20 mouse cellular contexts compared by ENCODE assay signal in genomic region chr17:34288131-34288530, GRCm38 (mm10). TPM values are rescaled to one million over a fixed set of nuclear protein-coding genes. Genes with fewer than 3 reads are reported as not detected.
DNase-seq lines count a peak whose midpoint lies in the region; ATAC-seq and TF ChIP-seq lines count a peak whose summit lies in the region.
"Had no signal": no experiment of that assay in that cellular context is flagged by ENCODE, and none has a peak within 500 bp of the region (broad histone marks: within the 10 kb centered on the region; RNA-seq: fewer than 3 reads in every experiment).

No protein-coding gene starts in this region.

- H3K79me2 ChIP-seq in CH12.LX (replicated peaks; ENCODE audit: control insufficient read depth, extremely low read depth, insufficient read depth, poor library complexity, severe bottlenecking): peaks cover 4% of the 10 kb centered on the region; the same call in 1 of the 2 replicates

- TF ChIP-seq POLR2A in spleen, adult 2 months (IDR thresholded peaks at IDR 0.05; ENCODE audit: low read depth, low read length): no peak
- TF ChIP-seq POLR2A in CH12.LX (IDR thresholded peaks at IDR 0.05; ENCODE audit: low read depth, low read length): no peak
- TF ChIP-seq POLR2A in small intestine, adult 2 months (IDR thresholded peaks at IDR 0.05; ENCODE audit: low read depth, low read length): no peak

- 56% methylated on average over 3 of the region's 3 CpGs for WGBS in spleen, adult 2 months
- WGBS in small intestine, adult 2 months: 74% methylated on average over 3 of the region's 3 CpGs
- WGBS in hindbrain, embryonic 11.5 days: 75% methylated on average over 3 of the region's 3 CpGs

- H3K27ac ChIP-seq in spleen, adult 2 months (ENCODE audit: insufficient read depth, low read length): peak overlapping the region; percentile 93
- H3K27ac ChIP-seq in CH12.LX (ENCODE audit: insufficient read depth, low read depth): 0 out of 2 replicates have a peak overlapping the region, but pooled peaks have one; percentile 9
- H3K27ac ChIP-seq in small intestine, adult 2 months (ENCODE audit: insufficient read depth, low read depth, low read length): peak overlapping the region; percentile 37; the same call in 1 of the 2 replicates
- H3K27ac ChIP-seq in hindbrain, embryonic 11.5 days (ENCODE audit: low read depth, low read length): no peak overlapping the region
- H3K27ac ChIP-seq: embryonic facial prominence, embryonic 10.5 days; embryonic facial prominence, embryonic 12.5 days; forebrain, embryonic 13.5 days; forebrain, embryonic 15.5 days had no signal

- no peak overlapping the region for H3K9ac ChIP-seq in CH12.LX (ENCODE audit: insufficient read depth, low read depth)
- H3K9ac ChIP-seq in hindbrain, embryonic 11.5 days (ENCODE audit: low read depth, low read length): no peak overlapping the region
- H3K9ac ChIP-seq: embryonic facial prominence, embryonic 12.5 days; forebrain, embryonic 13.5 days; forebrain, embryonic 15.5 days; forebrain, postnatal 0 days had no signal

- peaks cover 21% of the 10 kb centered on the region; the same call in 1 of the 2 replicates for H3K4me1 ChIP-seq in spleen, adult 2 months (ENCODE audit: control insufficient read depth, insufficient read depth, insufficient read length)
- H3K4me1 ChIP-seq in CH12.LX (ENCODE audit: control insufficient read depth in 1 of 2, insufficient read depth in 2 of 2): peaks cover 7 to 35% of the 10 kb centered on the region in 2 experiments; a peak in 3 of 4 replicates
- peaks cover 5% of the 10 kb centered on the region; the same call in 1 of the 2 replicates for H3K4me1 ChIP-seq in small intestine, adult 2 months (ENCODE audit: control insufficient read depth, insufficient read depth, insufficient read length, low read length)
- no peaks in the 10 kb centered on the region for H3K4me1 ChIP-seq in hindbrain, embryonic 11.5 days (replicated peaks; ENCODE audit: control insufficient read depth, insufficient read depth, low read length)
- H3K4me1 ChIP-seq: embryonic facial prominence, embryonic 10.5 days; embryonic facial prominence, embryonic 12.5 days; forebrain, embryonic 13.5 days; forebrain, embryonic 15.5 days had no signal

- DNase-seq in spleen, adult 2 months (ENCODE audit: low read depth in 1 of 2, low spot score in 2 of 2): no peak
- no peak for DNase-seq in spleen, postnatal 36 days (ENCODE audit: low spot score in 2 of 2)
- peak; percentile 65 to 71 for DNase-seq in B cell, adult 2 months
- DNase-seq in CH12.LX (ENCODE audit: extremely low read depth): no peak
- DNase-seq in frontal cortex, postnatal 36 days (ENCODE audit: low spot score in 2 of 2): no peak
- DNase-seq in hindbrain, embryonic 11.5 days (ENCODE audit: low spot score): no peak

- peaks cover 21% of the 10 kb centered on the region for H3K36me3 ChIP-seq in spleen, adult 2 months (ENCODE audit: control insufficient read depth, insufficient read depth, low read length)
- peaks cover 10 to 35% of the 10 kb centered on the region in 2 experiments for H3K36me3 ChIP-seq in CH12.LX (replicated peaks in 1 of 2; ENCODE audit: control insufficient read depth in 1 of 2, insufficient read depth in 1 of 2, low read length in 1 of 2)
- peaks cover 10% of the 10 kb centered on the region for H3K36me3 ChIP-seq in small intestine, adult 2 months (ENCODE audit: control insufficient read depth, insufficient read depth, low read length)
- H3K36me3 ChIP-seq in hindbrain, embryonic 11.5 days (ENCODE audit: control insufficient read depth, insufficient read depth, low read length): no peaks in the 10 kb centered on the region
- H3K36me3 ChIP-seq: embryonic facial prominence, embryonic 10.5 days; embryonic facial prominence, embryonic 12.5 days; forebrain, embryonic 15.5 days had no signal

- no peak for TF ChIP-seq EP300 in CH12.LX (IDR thresholded peaks at IDR 0.05; ENCODE audit: low read length)

- dilution Hi-C loops in CH12.LX (cut with MboI; ENCODE audit: extremely low pct_ligation_motif_present, extremely low pct_unique_long_range_greater_than_20kb, low sequenced_read_pairs): no loop called here

- ATAC-seq in hindbrain, embryonic 11.5 days (ENCODE audit: low FRiP score): no peak
- ATAC-seq: forebrain, embryonic 15.5 days had no signal

- no peaks in the 10 kb centered on the region for H3K27me3 ChIP-seq in spleen, adult 2 months (ENCODE audit: control insufficient read depth, insufficient read depth, low read length)
- H3K27me3 ChIP-seq in CH12.LX (replicated peaks): no peaks in the 10 kb centered on the region
- H3K27me3 ChIP-seq in small intestine, adult 2 months (ENCODE audit: control insufficient read depth, insufficient read depth, low read length): no peaks in the 10 kb centered on the region
- no peaks in the 10 kb centered on the region for H3K27me3 ChIP-seq in hindbrain, embryonic 11.5 days (ENCODE audit: control insufficient read depth, insufficient read depth, low read length)
- H3K27me3 ChIP-seq: embryonic facial prominence, embryonic 12.5 days; forebrain, embryonic 13.5 days; forebrain, embryonic 15.5 days had no signal

- peaks cover 6% of the 10 kb centered on the region for H3K9me3 ChIP-seq in CH12.LX (replicated peaks; ENCODE audit: low read length)
- H3K9me3 ChIP-seq in hindbrain, embryonic 11.5 days (ENCODE audit: control insufficient read depth, low read length): no peaks in the 10 kb centered on the region
- H3K9me3 ChIP-seq: embryonic facial prominence, embryonic 10.5 days; embryonic facial prominence, embryonic 12.5 days; forebrain, embryonic 13.5 days; forebrain, embryonic 15.5 days had no signal

- peak overlapping the region; percentile 28 for H3K4me3 ChIP-seq in spleen, adult 2 months (ENCODE audit: extremely low read depth, insufficient read depth, insufficient read length)
- peak overlapping the region in 2 of 3 experiments; percentile 16 to 18 for H3K4me3 ChIP-seq in CH12.LX (replicated peaks in 1 of 3; ENCODE audit: low read depth in 2 of 3, low read length in 2 of 3, poor library complexity in 1 of 3)
- no peak overlapping the region for H3K4me3 ChIP-seq in small intestine, adult 2 months (ENCODE audit: low read depth, low read length)
- H3K4me3 ChIP-seq in hindbrain, embryonic 11.5 days (ENCODE audit: low read depth, low read length): no peak overlapping the region
- H3K4me3 ChIP-seq: embryonic facial prominence, embryonic 10.5 days; embryonic facial prominence, embryonic 12.5 days; forebrain, embryonic 13.5 days; forebrain, embryonic 15.5 days had no signal

- no peak for TF ChIP-seq RAD21 in CH12.LX (IDR thresholded peaks at IDR 0.05; ENCODE audit: low read depth, low read length)

- TF ChIP-seq CTCF in spleen, adult 2 months (IDR thresholded peaks at IDR 0.05; ENCODE audit: extremely low read depth, insufficient read depth, insufficient read length, insufficient replicate concordance): no peak
- TF ChIP-seq CTCF in CH12.LX (conservative IDR thresholded peaks at IDR 0.05 in 1 of 2, IDR thresholded peaks at IDR 0.05 in 1 of 2; ENCODE audit: low read depth in 2 of 2, low read length in 2 of 2): no peak
- TF ChIP-seq CTCF in small intestine, adult 2 months (IDR thresholded peaks at IDR 0.05; ENCODE audit: extremely low read depth, insufficient read length, insufficient replicate concordance, low read depth, low read length): no peak

- peak overlapping the region; percentile 85 for H3K4me2 ChIP-seq in CH12.LX (ENCODE audit: insufficient read depth, low read depth, poor library complexity, severe bottlenecking)
- no peak overlapping the region for H3K4me2 ChIP-seq in hindbrain, embryonic 11.5 days (replicated peaks; ENCODE audit: low read depth, low read length)
- H3K4me2 ChIP-seq: embryonic facial prominence, embryonic 12.5 days; forebrain, embryonic 13.5 days; forebrain, embryonic 15.5 days had no signal

- in situ Hi-C loops in CH12.LX (cut with MboI; ENCODE audit: low pct_ligation_motif_present, low pct_unique_long_range_greater_than_20kb, low sequenced_read_pairs): no loop called here

TF ChIP-seq in CH12.LX, 34 proteins besides CTCF, POLR2A, EP300 and RAD21 (continues in another document):
- TF ChIP-seq MXI1 (IDR thresholded peaks at IDR 0.05; ENCODE audit: low read depth, low read length) (no peak), NRF1 (IDR thresholded peaks at IDR 0.05; ENCODE audit: low read depth, low read length) (no peak), TCF12 (IDR thresholded peaks at IDR 0.05; ENCODE audit: low read depth, low read length) (no peak)

RNA-seq across cellular contexts. Expression of gene H2-Aa, which starts 0.5 kb away (rescaled TPM):
- 1,846 and 1,869 TPM in 2 replicates for polyA plus RNA-seq in spleen, adult 2 months (2012; rRNA removed)
- total RNA-seq in CH12.LX (2012; rRNA removed) (385 and 450 TPM in 2 replicates), CH12.LX (2014; rRNA removed) (481 and 488 TPM in 2 replicates)
- polyA plus RNA-seq in CH12.LX (2012; ENCODE audit: insufficient read length, low read depth): 930 and 958 TPM in 2 replicates
- polyA plus RNA-seq in small intestine, adult 2 months (2012; rRNA removed): 155 and 792 TPM in 2 replicates
- not detected in 2 replicates for polyA plus RNA-seq in hindbrain, embryonic 11.5 days (2014; fragmentation: Nextera tagmentation; extraction: Ambion mirVana)
- total RNA-seq: MEL had no signal
- polyA plus RNA-seq: embryonic facial prominence, embryonic 10.5 days; forebrain, embryonic 11.5 days; forebrain, embryonic 15.5 days had no signal

RNA-seq across cellular contexts. Expression of gene H2-Eb1, which starts 17.5 kb away (rescaled TPM):
- 1,025 and 1,109 TPM in 2 replicates for polyA plus RNA-seq in spleen, adult 2 months (2012; rRNA removed)
- total RNA-seq in CH12.LX (2012; rRNA removed): 574 and 629 TPM in 2 replicates
- 511 and 534 TPM in 2 replicates for total RNA-seq in CH12.LX (2014; rRNA removed)
- polyA plus RNA-seq in CH12.LX (2012; ENCODE audit: insufficient read length, low read depth): 898 and 899 TPM in 2 replicates
- polyA plus RNA-seq in small intestine, adult 2 months (2012; rRNA removed): 91.6 and 398 TPM in 2 replicates
- polyA plus RNA-seq in hindbrain, embryonic 11.5 days (2014; fragmentation: Nextera tagmentation; extraction: Ambion mirVana): 1.3 and 2.5 TPM in 2 replicates

RNA-seq across cellular contexts. Expression of gene H2-Ab1, which starts 30.6 kb away (rescaled TPM):
- polyA plus RNA-seq in spleen, adult 2 months (2012; rRNA removed): 5,504 and 8,483 TPM in 2 replicates
- total RNA-seq in CH12.LX (2012; rRNA removed) (114 and 158 TPM in 2 replicates), CH12.LX (2014; rRNA removed) (105 and 119 TPM in 2 replicates)
- polyA plus RNA-seq in CH12.LX (2012; ENCODE audit: insufficient read length, low read depth): 634 and 699 TPM in 2 replicates
- 860 and 5,426 TPM in 2 replicates for polyA plus RNA-seq in small intestine, adult 2 months (2012; rRNA removed)
- 2.4 and 3.1 TPM in 2 replicates for polyA plus RNA-seq in hindbrain, embryonic 11.5 days (2014; fragmentation: Nextera tagmentation; extraction: Ambion mirVana)
- total RNA-seq: MEL had no signal

RNA-seq across cellular contexts. Expression of gene H2-Eb2, which starts 37.3 kb away (rescaled TPM):
- polyA plus RNA-seq in spleen, adult 2 months (2012; rRNA removed): 11.4 and 13.5 TPM in 2 replicates
- total RNA-seq in CH12.LX (2012; rRNA removed): 5.8 and 6.8 TPM in 2 replicates
- total RNA-seq in CH12.LX (2014; rRNA removed): 10.9 and 12.2 TPM in 2 replicates
- 10.2 and 11.4 TPM in 2 replicates for polyA plus RNA-seq in CH12.LX (2012; ENCODE audit: insufficient read length, low read depth)
- polyA plus RNA-seq in small intestine, adult 2 months (2012; rRNA removed): 0.44 and 1.2 TPM in 2 replicates
- polyA plus RNA-seq in hindbrain, embryonic 11.5 days (2014; fragmentation: Nextera tagmentation; extraction: Ambion mirVana): not detected in 2 replicates
- total RNA-seq: adrenal gland, adult 2 months; adrenal gland, postnatal 25 days; adrenal gland, postnatal 4 days; ES-E14; forebrain, postnatal 0 days; MEL had no signal
- polyA plus RNA-seq: cortical plate, adult 2 months; embryonic facial prominence, embryonic 10.5 days; embryonic facial prominence, embryonic 12.5 days; embryonic facial prominence, embryonic 14.5 days; forebrain, embryonic 11.5 days; forebrain, embryonic 13.5 days had no signal

RNA-seq across cellular contexts. Expression of gene H2-Ob, which starts 49.4 kb away (rescaled TPM):
- 318 and 334 TPM in 2 replicates for polyA plus RNA-seq in spleen, adult 2 months (2012; rRNA removed)
- total RNA-seq in CH12.LX (2012; rRNA removed) (8.4 and 13.7 TPM in 2 replicates), CH12.LX (2014; rRNA removed) (31.9 and 39.7 TPM in 2 replicates)
- polyA plus RNA-seq in CH12.LX (2012; ENCODE audit: insufficient read length, low read depth): 19.9 and 27.2 TPM in 2 replicates
- polyA plus RNA-seq in small intestine, adult 2 months (2012; rRNA removed): 5.3 and 13.7 TPM in 2 replicates
- polyA plus RNA-seq in hindbrain, embryonic 11.5 days (2014; fragmentation: Nextera tagmentation; extraction: Ambion mirVana): not detected in 2 replicates
- total RNA-seq: ES-E14 had no signal
- polyA plus RNA-seq: embryonic facial prominence, embryonic 10.5 days; embryonic facial prominence, embryonic 12.5 days; forebrain, embryonic 11.5 days; forebrain, embryonic 13.5 days; forebrain, embryonic 15.5 days had no signal

Comparison
In these comparisons a context has a peak if more than half of its experiments do, and no peak if none do; other contexts are left out.
1. DNase-seq: peak in B cell, adult 2 months (2 of 2); none in spleen, adult 2 months (0 of 2), spleen, postnatal 36 days (0 of 2), CH12.LX (single experiment), frontal cortex, postnatal 36 days (0 of 2) and hindbrain, embryonic 11.5 days (single experiment).
2. H3K4me3 ChIP-seq: peak in spleen, adult 2 months (single experiment) and CH12.LX (2 of 3); none in small intestine, adult 2 months (single experiment) and hindbrain, embryonic 11.5 days (single experiment).
3. RNA of gene H2-Aa, which starts 0.5 kb away (polyA plus RNA-seq): 1,846 to 1,869 TPM in spleen, adult 2 months, 930 to 958 TPM in CH12.LX and 155 to 792 TPM in small intestine, adult 2 months; not detected in hindbrain, embryonic 11.5 days; every median in the first group is over 100 times any median in the second.
4. RNA of gene H2-Eb1, which starts 17.5 kb away (polyA plus RNA-seq): 1,025 to 1,109 TPM in spleen, adult 2 months, 898 to 899 TPM in CH12.LX and 91.6 to 398 TPM in small intestine, adult 2 months; 1.3 to 2.5 TPM in hindbrain, embryonic 11.5 days; every median in the first group is over 10 times any median in the second.
5. RNA of gene H2-Ab1, which starts 30.6 kb away (polyA plus RNA-seq): 5,504 to 8,483 TPM in spleen, adult 2 months, 860 to 5,426 TPM in small intestine, adult 2 months and 634 to 699 TPM in CH12.LX; 2.4 to 3.1 TPM in hindbrain, embryonic 11.5 days; every median in the first group is over 100 times any median in the second.